Mouse (Mus musculus): ENCODE measurements around the gene Gpr45. TPM values are rescaled to one million over a fixed set of nuclear protein-coding genes. Genes with fewer than 3 reads are reported as not detected.
"Not testable (repeated sequence)": the region's sequence is repeated elsewhere in the genome, so short reads cannot be mapped to it uniquely, and the experiment has no call there.

The Gpr45 gene
- polyA plus RNA-seq, 1 experiment from 2014 or later: 4.9 TPM

DNA sequence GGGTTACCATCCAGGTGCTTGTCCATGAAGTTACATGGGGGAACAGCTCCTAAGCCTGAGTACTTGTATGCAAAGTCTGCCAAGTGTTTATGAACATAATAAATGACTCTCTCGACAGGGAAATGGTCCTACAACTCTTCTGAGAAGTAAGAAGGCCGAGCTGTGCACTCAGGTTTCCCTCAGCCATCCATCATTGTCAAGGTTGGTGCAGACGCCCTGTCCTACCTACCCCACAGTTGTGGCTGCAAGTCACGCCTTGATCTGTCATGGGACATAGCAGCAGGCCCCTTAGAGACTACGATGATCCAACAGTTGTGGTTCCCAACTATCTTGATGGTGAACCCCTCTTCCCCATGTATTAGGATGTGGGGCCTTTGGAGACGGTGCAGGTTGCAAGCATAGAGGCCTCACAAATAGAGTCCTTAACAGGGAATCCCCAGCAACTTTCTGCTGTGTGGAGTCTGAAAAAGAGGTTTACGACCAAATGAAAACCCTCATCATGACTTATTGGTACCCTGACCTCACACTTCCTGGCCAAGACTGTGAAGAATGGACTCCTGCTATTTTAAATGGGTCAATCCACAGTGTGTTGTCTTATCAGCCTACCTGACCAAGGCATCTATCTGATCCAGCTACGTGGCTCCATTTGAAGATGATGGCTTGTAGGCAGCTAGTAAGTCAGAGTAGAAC lies 30.6 kb downstream of the Gpr45 start:
- WGBS: 53% methylated on average over 8 of the region's 8 CpGs
- no peak overlapping the region for H3K9ac ChIP-seq
- ATAC-seq: no peak
- H3K27me3 ChIP-seq (replicated peaks): no peaks in the 10 kb centered on the region
- H3K4me3 ChIP-seq (replicated peaks): no peak overlapping the region
- no peak overlapping the region for H3K27ac ChIP-seq
- H3K9me3 ChIP-seq: no peaks in the 10 kb centered on the region
- H3K36me3 ChIP-seq: no peaks in the 10 kb centered on the region
- H3K4me1 ChIP-seq (replicated peaks): no peaks in the 10 kb centered on the region
- no peak overlapping the region for H3K4me2 ChIP-seq (replicated peaks)

DNA sequence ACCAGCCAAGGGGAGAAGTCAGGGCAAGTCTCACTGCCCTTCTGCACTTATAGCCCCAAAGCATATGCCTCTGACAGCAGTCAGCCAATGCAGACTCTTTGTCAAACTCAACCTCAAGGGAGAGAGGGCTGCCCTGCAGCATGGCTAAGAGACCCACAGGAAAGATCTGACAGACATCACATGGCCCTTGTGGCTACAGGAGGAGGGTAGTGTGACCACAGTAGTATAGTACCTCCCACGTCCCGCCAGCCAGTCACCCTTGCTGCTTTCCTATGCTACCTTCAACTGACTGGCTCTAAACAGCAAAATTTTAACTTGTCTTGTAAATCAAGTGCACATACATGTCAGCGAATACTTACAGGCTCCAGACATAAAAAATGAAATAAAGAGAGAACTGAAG lies 31.4 kb downstream of the Gpr45 start:
- ATAC-seq: no peak
- H3K27me3 ChIP-seq (replicated peaks): no peaks in the 10 kb centered on the region
- no peak overlapping the region for H3K9ac ChIP-seq

DNA sequence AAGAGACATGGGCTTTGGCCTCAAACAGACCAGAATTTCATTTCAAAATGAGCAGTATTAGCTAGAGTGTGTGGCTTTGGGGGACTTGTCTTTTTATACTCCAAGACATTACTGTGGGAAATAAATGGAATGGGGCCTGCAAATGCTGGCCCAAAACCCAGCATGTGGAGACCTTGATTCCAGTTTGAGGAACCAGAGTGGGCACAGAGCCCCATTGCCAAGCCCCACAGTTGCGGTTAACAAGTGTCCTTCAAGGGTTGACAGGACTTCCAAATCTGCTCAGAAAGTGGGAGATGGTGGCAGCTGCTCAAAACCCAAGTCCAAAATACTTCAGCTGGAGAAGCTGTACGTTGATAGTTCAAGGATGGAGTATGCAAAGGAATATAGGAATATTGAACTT lies 36.3 kb downstream of the Gpr45 start:
- Histone ChIP-seq H3K4me3 (replicated peaks) (no peak overlapping the region), H3K4me2 (replicated peaks) (no peak overlapping the region), H3K27me3 (replicated peaks) (no peaks in the 10 kb centered on the region), H3K9ac (no peak overlapping the region), H3K4me1 (replicated peaks) (no peaks in the 10 kb centered on the region), H3K27ac (no peak overlapping the region), H3K36me3 (no peaks in the 10 kb centered on the region), H3K9me3 (no peaks in the 10 kb centered on the region)
- WGBS: 89% methylated on average over 2 of the region's 2 CpGs
- no peak for ATAC-seq

More for the DNA sequence above, 31.4 kb downstream of the Gpr45 start:
- no peak overlapping the region for H3K4me3 ChIP-seq (replicated peaks)
- WGBS: 85% methylated on average over 3 of the region's 3 CpGs
- H3K4me1 ChIP-seq (replicated peaks): no peaks in the 10 kb centered on the region
- no peaks in the 10 kb centered on the region for H3K9me3 ChIP-seq
- H3K27ac ChIP-seq: no peak overlapping the region
- no peaks in the 10 kb centered on the region for H3K36me3 ChIP-seq
- H3K4me2 ChIP-seq (replicated peaks): no peak overlapping the region

DNA sequence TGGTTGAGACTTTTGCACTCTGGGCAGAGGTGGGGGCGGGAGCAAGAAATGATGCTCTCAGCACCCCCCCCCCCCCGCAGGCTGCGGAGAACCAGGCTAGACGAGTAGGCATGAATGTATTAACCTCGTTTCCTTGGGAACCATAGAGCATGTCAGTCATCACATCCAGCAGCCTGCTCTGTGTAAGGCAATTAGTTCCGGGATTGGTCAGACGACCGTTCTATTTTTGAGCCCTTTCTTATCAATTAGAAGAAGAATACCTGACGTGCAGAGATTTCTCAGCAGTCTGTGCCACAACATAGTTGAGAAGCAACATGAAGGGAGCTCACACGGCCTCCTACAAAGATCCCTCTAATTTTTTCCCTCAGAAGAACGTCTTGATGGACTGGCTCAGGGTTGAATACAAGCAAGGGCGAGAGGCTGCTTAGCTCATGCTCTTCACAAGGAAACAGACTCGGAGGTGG lies 53.4 kb downstream of the Gpr45 start:
- Histone ChIP-seq H3K27ac (no peak overlapping the region), H3K27me3 (replicated peaks) (no peaks in the 10 kb centered on the region), H3K36me3 (no peaks in the 10 kb centered on the region), H3K4me1 (replicated peaks) (no peaks in the 10 kb centered on the region), H3K4me3 (replicated peaks) (no peak overlapping the region), H3K9me3 (no peaks in the 10 kb centered on the region), H3K9ac (no peak overlapping the region), H3K4me2 (replicated peaks) (no peak overlapping the region)
- no peak for ATAC-seq
- WGBS: 65% methylated on average over 13 of the region's 13 CpGs

DNA sequence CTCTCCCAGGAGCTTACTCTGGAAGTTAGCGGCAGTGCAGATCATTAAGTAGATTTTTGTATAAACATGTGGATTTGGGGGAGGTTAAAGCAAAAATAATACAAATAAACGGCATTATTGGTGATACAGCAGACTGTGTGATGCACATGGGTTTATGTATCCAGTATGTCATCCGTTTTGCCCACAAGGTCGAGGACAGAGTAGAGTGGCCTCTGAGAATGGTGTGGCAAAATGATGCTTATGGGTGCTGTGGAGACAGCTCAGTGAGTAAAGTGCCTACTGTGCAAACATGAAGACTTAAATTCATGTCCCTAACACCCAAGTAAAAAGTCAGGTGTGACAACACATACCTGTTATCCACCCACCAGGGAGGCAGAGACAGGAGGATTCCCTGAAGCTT lies 53.9 kb downstream of the Gpr45 start:
- WGBS: 79% methylated on average over 4 of the region's 4 CpGs
- Histone ChIP-seq H3K9me3 (no peaks in the 10 kb centered on the region), H3K36me3 (no peaks in the 10 kb centered on the region), H3K4me3 (replicated peaks) (no peak overlapping the region), H3K4me1 (replicated peaks) (no peaks in the 10 kb centered on the region), H3K9ac (no peak overlapping the region), H3K27ac (no peak overlapping the region), H3K4me2 (replicated peaks) (no peak overlapping the region), H3K27me3 (replicated peaks) (no peaks in the 10 kb centered on the region)
- no peak for ATAC-seq

DNA sequence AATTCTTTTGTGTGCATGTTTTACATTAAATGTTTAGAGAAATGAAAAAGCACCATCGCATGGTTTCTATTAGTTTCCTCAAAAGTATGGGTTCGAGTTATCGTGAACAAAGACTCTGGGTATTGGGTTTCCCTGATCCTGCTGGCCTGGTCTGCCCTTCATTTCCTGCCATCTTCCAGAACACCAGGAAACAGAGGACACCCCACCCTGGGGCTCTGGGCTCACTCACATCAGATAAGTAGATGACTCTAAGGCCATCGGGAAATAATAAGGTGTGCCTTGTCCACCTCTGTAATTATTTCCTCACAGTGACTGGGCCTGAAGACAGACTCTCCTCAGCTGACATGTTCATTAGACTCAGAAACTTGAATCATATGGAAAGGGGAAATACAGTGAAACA lies 57.8 kb downstream of the Gpr45 start:
- H3K4me2 ChIP-seq (replicated peaks): no peak overlapping the region
- no peaks in the 10 kb centered on the region for H3K4me1 ChIP-seq (replicated peaks)
- H3K27ac ChIP-seq: no peak overlapping the region
- no peak overlapping the region for H3K9ac ChIP-seq
- no peaks in the 10 kb centered on the region for H3K36me3 ChIP-seq
- no peak overlapping the region for H3K4me3 ChIP-seq (replicated peaks)
- no peak for ATAC-seq
- 93% methylated on average over 4 of the region's 4 CpGs for WGBS
- no peaks in the 10 kb centered on the region for H3K27me3 ChIP-seq (replicated peaks)
- H3K9me3 ChIP-seq: no peaks in the 10 kb centered on the region

DNA sequence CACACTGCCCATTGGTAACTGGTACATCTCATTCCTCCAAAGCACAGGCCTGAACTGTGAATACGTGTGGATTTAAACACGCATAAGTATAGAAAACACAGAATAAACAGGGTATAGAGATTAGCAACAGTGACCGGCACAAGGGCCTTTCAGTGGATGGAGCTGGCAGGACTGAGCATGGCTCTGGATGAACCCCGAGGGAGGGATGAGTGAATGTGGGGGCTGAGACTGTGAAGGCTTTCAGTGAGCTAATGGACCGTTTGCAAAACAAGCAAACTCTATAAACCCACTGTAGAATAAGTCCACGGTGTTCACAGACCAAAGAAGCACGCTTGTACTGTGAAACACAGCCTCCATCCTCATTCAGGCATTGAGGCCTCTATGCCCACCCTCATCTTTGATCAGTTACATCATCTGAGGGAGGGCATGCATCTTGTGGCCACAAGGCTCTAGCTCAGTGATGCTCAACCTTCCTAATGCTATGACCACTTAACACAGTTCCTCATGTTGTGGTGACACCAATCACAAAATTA lies 62.5 kb downstream of the Gpr45 start:
- not testable (repeated sequence) for H3K9me3 ChIP-seq; H3K36me3 ChIP-seq; H3K4me1 ChIP-seq (replicated peaks); H3K27ac ChIP-seq; H3K4me2 ChIP-seq (replicated peaks); ATAC-seq; H3K9ac ChIP-seq; H3K4me3 ChIP-seq (replicated peaks); H3K27me3 ChIP-seq (replicated peaks)
- 87% methylated on average over 7 of the region's 7 CpGs for WGBS

DNA sequence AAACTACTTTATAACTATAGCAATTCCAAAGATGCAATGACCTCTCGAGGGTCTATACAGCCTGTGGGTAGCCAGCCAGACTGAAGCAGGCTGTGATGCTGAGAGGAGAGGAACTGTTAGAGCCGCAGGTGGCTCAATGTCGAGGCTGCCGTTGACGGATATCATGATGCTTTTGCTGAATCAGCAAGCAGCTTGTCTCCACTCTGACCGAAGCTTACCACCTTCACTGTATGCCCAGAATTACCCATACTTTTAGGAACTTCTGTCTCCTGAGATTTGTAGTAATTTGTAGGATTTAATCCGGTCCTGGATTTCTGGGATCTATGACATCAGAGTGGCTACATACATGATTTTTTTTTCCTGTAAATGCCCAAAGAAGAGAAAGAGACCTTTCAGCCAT lies 83.3 kb downstream of the Gpr45 start:
- WGBS: 88% methylated on average over 7 of the region's 7 CpGs
- no peaks in the 10 kb centered on the region for H3K4me1 ChIP-seq (replicated peaks)
- no peaks in the 10 kb centered on the region for H3K9me3 ChIP-seq

DNA sequence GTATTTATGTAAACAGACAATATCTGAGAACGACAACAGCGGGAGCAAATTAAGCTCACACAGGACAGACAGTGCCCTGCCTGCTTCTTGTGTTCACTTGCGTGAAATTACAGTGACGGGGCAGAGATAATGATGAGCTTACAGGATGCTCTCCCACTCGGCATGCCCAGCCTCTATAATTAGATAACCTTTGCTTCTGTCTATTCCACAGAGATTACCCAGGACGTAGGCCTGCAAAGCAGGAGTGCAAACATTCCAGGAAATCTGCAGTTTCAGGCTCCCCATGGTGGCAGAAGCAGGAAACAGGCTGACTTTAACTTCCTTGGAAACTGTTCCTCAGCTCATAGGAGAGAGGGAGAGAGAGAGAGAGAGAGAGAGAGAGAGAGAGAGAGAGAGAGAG lies 89.6 kb downstream of the Gpr45 start:
- Histone ChIP-seq H3K27ac (no peak overlapping the region), H3K27me3 (replicated peaks) (no peaks in the 10 kb centered on the region), H3K4me1 (replicated peaks) (0 out of 2 replicates have a peak, but pooled peaks cover 2% of the 10 kb centered on the region), H3K4me3 (replicated peaks) (no peak overlapping the region), H3K4me2 (replicated peaks) (no peak overlapping the region), H3K9ac (no peak overlapping the region), H3K36me3 (no peaks in the 10 kb centered on the region), H3K9me3 (no peaks in the 10 kb centered on the region)
- ATAC-seq: no peak
- WGBS: 36% methylated on average over 6 of the region's 6 CpGs

More for the DNA sequence above, 83.3 kb downstream of the Gpr45 start:
- no peak overlapping the region for H3K4me2 ChIP-seq (replicated peaks)
- no peaks in the 10 kb centered on the region for H3K27me3 ChIP-seq (replicated peaks)
- no peak overlapping the region for H3K9ac ChIP-seq
- H3K4me3 ChIP-seq (replicated peaks): no peak overlapping the region
- H3K27ac ChIP-seq: no peak overlapping the region
- ATAC-seq: no peak
- no peaks in the 10 kb centered on the region for H3K36me3 ChIP-seq

DNA sequence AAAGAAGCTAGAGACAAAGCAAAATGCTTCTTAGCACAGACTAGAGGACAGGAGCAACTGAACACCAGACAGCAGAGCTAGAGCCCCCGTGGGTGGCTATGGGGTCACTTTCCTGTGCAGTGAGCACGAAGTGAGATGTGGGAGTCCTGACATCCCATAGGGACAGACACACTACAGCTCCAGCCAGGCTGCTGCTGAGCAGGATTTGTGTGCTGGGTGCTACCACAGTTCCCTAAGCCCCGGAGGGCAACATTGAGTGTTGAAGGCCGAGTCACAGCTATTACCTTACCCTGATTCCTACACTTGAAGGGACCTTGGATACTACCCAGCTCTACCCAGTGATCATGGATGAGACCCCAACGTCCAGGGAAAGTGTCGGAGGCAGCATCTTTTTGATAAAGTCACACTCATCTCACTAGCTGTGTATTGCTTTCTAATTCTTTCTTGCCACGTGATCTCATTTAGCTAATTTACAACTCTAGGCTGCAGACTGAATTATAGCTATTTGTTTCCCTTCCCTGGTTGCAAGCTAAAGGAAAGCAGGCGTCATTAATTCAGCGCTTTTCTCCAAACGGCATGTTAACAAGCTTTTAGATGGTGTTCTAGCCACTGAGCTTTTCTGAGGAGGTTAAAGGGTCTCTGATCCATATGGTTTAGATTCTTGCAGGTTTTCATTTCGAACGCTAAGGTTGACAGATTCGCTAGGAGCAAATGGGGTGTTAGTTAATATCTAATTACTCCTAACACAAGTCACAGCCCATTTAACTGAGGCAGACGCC lies 92.7 kb downstream of the Gpr45 start:
- Histone ChIP-seq H3K27me3 (replicated peaks) (no peaks in the 10 kb centered on the region), H3K4me3 (replicated peaks) (no peak overlapping the region), H3K9ac (no peak overlapping the region), H3K4me2 (replicated peaks) (no peak overlapping the region), H3K9me3 (no peaks in the 10 kb centered on the region), H3K27ac (no peak overlapping the region), H3K36me3 (no peaks in the 10 kb centered on the region), H3K4me1 (replicated peaks) (0 out of 2 replicates have a peak, but pooled peaks cover 2% of the 10 kb centered on the region)
- ATAC-seq: no peak
- 74% methylated on average over 14 of the region's 14 CpGs for WGBS

DNA sequence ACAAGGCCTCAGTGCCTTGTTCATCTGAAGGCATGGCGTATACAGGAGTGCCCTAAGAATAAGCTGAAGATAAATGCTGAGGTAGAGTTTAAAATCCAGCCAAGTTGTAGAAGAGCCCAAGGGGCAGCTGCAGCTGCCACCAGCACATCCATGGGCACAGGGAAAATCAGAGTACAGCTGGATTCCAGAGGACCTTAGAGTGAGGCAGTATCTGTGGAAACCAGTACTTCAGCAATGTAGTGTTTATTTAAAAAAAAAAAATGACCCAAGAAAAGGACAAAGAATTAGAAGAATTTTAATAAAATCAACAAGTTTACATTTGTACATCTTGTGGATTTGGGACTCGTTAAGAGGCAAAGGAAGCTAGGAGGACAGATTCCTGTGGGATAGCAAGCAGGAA lies 94.3 kb downstream of the Gpr45 start:
- Histone ChIP-seq H3K4me2 (replicated peaks) (no peak overlapping the region), H3K4me3 (replicated peaks) (no peak overlapping the region), H3K4me1 (replicated peaks) (0 out of 2 replicates have a peak, but pooled peaks cover 2% of the 10 kb centered on the region), H3K9ac (no peak overlapping the region), H3K36me3 (no peaks in the 10 kb centered on the region), H3K27ac (no peak overlapping the region), H3K27me3 (replicated peaks) (no peaks in the 10 kb centered on the region), H3K9me3 (no peaks in the 10 kb centered on the region)
- 72% methylated on average over 2 of the region's 2 CpGs for WGBS
- no peak for ATAC-seq

DNA sequence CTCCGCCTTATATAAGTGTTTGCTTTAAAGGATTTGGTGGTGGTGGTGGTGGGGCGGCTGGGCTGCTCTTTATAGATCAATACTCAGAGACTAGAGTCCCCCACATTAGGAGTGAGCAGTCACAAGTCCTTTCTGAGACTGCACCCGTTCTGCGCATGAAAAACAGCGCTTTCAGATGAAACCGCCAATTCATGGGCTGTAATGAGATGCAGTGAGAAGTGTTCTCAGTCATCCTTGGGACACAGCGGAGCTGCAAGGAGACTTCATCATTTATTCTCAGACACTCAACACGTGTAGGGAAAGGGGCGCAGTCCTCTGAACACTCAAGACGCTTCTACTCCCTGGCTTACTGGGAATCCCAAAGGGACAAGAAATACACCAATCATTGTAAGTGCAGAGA lies 95.1 kb downstream of the Gpr45 start:
- H3K36me3 ChIP-seq: no peaks in the 10 kb centered on the region
- no peaks in the 10 kb centered on the region for H3K27me3 ChIP-seq (replicated peaks)
- ATAC-seq: no peak
- H3K4me1 ChIP-seq (replicated peaks): 0 out of 2 replicates have a peak, but pooled peaks cover 2% of the 10 kb centered on the region
- no peak overlapping the region for H3K4me3 ChIP-seq (replicated peaks)
- no peak overlapping the region for H3K27ac ChIP-seq
- WGBS: 86% methylated on average over 10 of the region's 10 CpGs
- H3K9ac ChIP-seq: no peak overlapping the region
- no peaks in the 10 kb centered on the region for H3K9me3 ChIP-seq
- H3K4me2 ChIP-seq (replicated peaks): no peak overlapping the region

Measured in intestine, embryonic 15.5 days (tissue).